ENCODE assay signal across 14 mouse cellular contexts in genomic region chr7:44792781-44793180, GRCm38 (mm10). TPM values are rescaled to one million over a fixed set of nuclear protein-coding genes. Genes with fewer than 3 reads are reported as not detected.
"Had no signal": no experiment of that assay in that cellular context is flagged by ENCODE, and none has a peak within 500 bp of the region (broad histone marks: within the 10 kb centered on the region; RNA-seq: fewer than 3 reads in every experiment).

No protein-coding gene starts in this region.

- H3K27me3 ChIP-seq: liver, embryonic 15.5 days; midbrain, embryonic 13.5 days had no signal

- H3K4me1 ChIP-seq: liver, embryonic 15.5 days; midbrain, embryonic 13.5 days had no signal

- DNase-seq: kidney, adult 11 months; kidney, adult 9 months; kidney, postnatal 14 days; lung, embryonic 14.5 days; lung, postnatal 10 days; lung, postnatal 4 days; right cerebral cortex, adult 18-20 months; right cerebral cortex, postnatal 25 days; thymus, postnatal 14 days had no signal

- ATAC-seq: midbrain, embryonic 13.5 days had no signal

- H3K9me3 ChIP-seq: limb, embryonic 10.5 days; liver, embryonic 15.5 days had no signal

- H3K4me3 ChIP-seq: limb, embryonic 10.5 days; liver, embryonic 15.5 days; midbrain, embryonic 13.5 days had no signal

- H3K36me3 ChIP-seq: limb, embryonic 10.5 days; liver, embryonic 15.5 days; midbrain, embryonic 13.5 days had no signal

- H3K27ac ChIP-seq: limb, embryonic 10.5 days; liver, embryonic 15.5 days; midbrain, embryonic 13.5 days; stomach, postnatal 0 days had no signal

- H3K4me2 ChIP-seq: liver, embryonic 15.5 days; lung, embryonic 14.5 days; midbrain, embryonic 13.5 days had no signal

- H3K9ac ChIP-seq: liver, embryonic 15.5 days; lung, embryonic 14.5 days; midbrain, embryonic 13.5 days had no signal

RNA-seq across cellular contexts. Expression of gene Il4i1, which starts 23.4 kb away (rescaled TPM):
- total RNA-seq: midbrain, postnatal 0 days had no signal
